Mouse (Mus musculus) cortical plate, adult 2 months (tissue): Measurements from ENCODE around the gene Bcar3. TPM values are rescaled to one million over a fixed set of nuclear protein-coding genes. Genes with fewer than 3 reads are reported as not detected.

Source experiments
- H3K27ac ChIP-seq: fragments of 200-500 bp; 2 replicates; pipeline ENCODE4 v1.5.1; 2012; ENCODE audit warnings: low read length, control low read depth, inconsistent platforms; ENCODE audit not compliant: insufficient read depth
- H3K4me1 ChIP-seq: fragments of 200-500 bp; 2 replicates; pipeline ENCODE4 v1.6.1; 2011; ENCODE audit warnings: low read length; ENCODE audit not compliant: control insufficient read depth, insufficient read depth
- H3K4me3 ChIP-seq: fragments of 200-500 bp; 2 replicates; pipeline ENCODE4 v1.5.1; 2011; ENCODE audit warnings: mild to moderate bottlenecking, low read length, control low read depth; ENCODE audit not compliant: insufficient read depth
- CTCF ChIP-seq: fragments of 200-500 bp; IDR thresholded peaks from 2 replicates; pipeline ENCODE4 v1.5.1; 2011; ENCODE audit warnings: mild to moderate bottlenecking, control low read depth, low read length; ENCODE audit not compliant: insufficient read depth; ENCODE audit errors: extremely low read depth
- POLR2A ChIP-seq: fragments of 200-500 bp; IDR thresholded peaks from 2 replicates; pipeline ENCODE4 v1.6.1; 2011; ENCODE audit warnings: mild to moderate bottlenecking, low read length, control low read depth; ENCODE audit not compliant: insufficient read depth; ENCODE audit errors: extremely low read depth
- polyA plus RNA-seq: library from polyadenylated mRNA; depleted of rRNA; stranded (reverse); fragments of >200 nt; gene quantifications from 2 replicates; pipeline ENCODE4 v1.2.3, GENCODE M21; 2012

The Bcar3 gene
- polyA plus RNA-seq, 1 experiment = 15.8 TPM

DNA sequence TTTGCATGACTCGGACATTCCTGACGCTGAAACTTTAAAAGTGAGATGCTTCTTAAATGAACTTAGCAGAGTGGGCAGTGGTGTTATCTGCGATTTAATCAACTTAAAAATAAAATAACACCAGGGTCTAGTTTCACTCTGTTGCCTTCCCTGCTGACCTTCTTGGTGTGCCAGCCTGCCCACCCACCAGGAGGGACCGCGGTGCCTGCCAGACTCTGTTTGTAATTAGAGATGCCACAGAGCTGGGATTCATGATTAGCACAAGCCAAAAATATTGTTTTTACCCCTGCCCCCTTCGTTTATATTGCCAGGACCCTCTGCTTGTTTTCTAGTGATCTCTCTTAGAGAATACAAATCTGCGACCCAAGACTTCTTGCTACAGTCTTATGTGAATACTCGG lies 152.7 kb downstream of the Bcar3 start:
- Histone ChIP-seq H3K4me1 (no peaks in the 10 kb centered on the region), H3K27ac (no peak overlapping the region), H3K4me3 (no peak overlapping the region)
- no peak for TF ChIP-seq POLR2A
- TF ChIP-seq CTCF = no peak

- Histone ChIP-seq H3K4me3 (no peak overlapping the region), H3K4me1 (no peaks in the 10 kb centered on the region), H3K27ac (no peak overlapping the region)
- TF ChIP-seq CTCF (no peak), POLR2A (no peak)
These were observed 154.3 kb downstream of the Bcar3 start for GRCm38 (mm10) chr3:122448196-122448595.

GRCm38 (mm10) chr3:122450041-122450440 lies 156.1 kb downstream of the Bcar3 start:
- Histone ChIP-seq H3K4me1 (no peaks in the 10 kb centered on the region), H3K4me3 (no peak overlapping the region), H3K27ac (no peak overlapping the region)
- no peak for TF ChIP-seq CTCF
- TF ChIP-seq POLR2A = no peak

GRCm38 (mm10) chr3:122453875-122454274 lies 159.9 kb downstream of the Bcar3 start:
- TF ChIP-seq POLR2A (no peak), CTCF (no peak)
- peaks cover 4% of the 10 kb centered on the region; the same call in 1 of the 2 replicates for H3K4me1 ChIP-seq
- no peak overlapping the region for H3K27ac ChIP-seq
- H3K4me3 ChIP-seq = no peak overlapping the region

GRCm38 (mm10) chr3:122456156-122456555 lies 162.2 kb downstream of the Bcar3 start:
- Histone ChIP-seq H3K27ac (no peak overlapping the region), H3K4me1 (peaks cover 4% of the 10 kb centered on the region; the same call in 1 of the 2 replicates), H3K4me3 (no peak overlapping the region)
- TF ChIP-seq CTCF (no peak), POLR2A (no peak)

- TF ChIP-seq POLR2A = no peak
- no peak overlapping the region for H3K4me3 ChIP-seq
- H3K27ac ChIP-seq = no peak overlapping the region
- H3K4me1 ChIP-seq = peaks cover 8% of the 10 kb centered on the region
These were observed 162.9 kb downstream of the Bcar3 start for GRCm38 (mm10) chr3:122456807-122457206.

DNA sequence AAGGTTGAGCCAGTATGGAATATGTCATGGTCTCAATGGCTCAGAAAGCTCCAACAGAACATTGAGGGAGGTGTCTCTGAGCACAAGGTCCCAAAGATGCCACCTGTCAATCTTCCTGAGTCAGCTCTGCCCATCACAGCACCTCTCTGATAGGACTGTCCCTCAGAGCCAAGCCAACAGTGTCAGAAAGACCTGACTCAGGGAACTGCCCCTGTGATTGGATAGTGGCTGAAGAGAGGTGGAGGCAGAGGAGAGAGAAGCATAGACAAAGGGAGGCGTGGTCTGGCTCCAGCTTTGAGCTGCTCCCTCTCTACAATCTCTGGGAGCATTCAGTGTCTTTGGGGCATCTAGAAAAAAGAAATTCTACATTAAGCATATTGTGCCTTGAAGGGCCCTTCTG lies 163.8 kb downstream of the Bcar3 start:
- Histone ChIP-seq H3K27ac (no peak overlapping the region), H3K4me1 (peaks cover 9% of the 10 kb centered on the region), H3K4me3 (no peak overlapping the region)
- no peak for TF ChIP-seq CTCF
- TF ChIP-seq POLR2A = no peak

DNA sequence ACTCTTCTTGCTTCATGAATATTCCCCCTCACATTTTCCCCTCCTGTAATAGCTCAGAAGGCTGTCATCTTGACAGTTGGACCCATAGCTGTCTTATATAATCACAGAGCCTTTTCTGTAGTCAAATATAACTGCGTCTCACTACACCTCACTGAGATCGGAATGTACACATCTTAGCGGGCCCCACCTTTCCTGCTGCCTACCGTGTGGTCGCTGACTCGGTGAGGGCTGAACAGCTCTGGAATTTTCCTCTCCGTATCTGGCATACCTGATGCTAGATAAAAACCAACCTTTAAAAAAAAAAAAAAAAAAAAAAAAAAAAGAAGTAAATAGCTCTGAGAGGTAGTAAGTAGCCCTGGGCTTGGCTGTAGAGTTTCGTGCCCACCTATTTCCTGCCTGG lies 164.8 kb downstream of the Bcar3 start:
- TF ChIP-seq CTCF (no peak), POLR2A (no peak)
- Histone ChIP-seq H3K4me1 (peaks cover 9% of the 10 kb centered on the region), H3K27ac (no peak overlapping the region), H3K4me3 (no peak overlapping the region)

DNA sequence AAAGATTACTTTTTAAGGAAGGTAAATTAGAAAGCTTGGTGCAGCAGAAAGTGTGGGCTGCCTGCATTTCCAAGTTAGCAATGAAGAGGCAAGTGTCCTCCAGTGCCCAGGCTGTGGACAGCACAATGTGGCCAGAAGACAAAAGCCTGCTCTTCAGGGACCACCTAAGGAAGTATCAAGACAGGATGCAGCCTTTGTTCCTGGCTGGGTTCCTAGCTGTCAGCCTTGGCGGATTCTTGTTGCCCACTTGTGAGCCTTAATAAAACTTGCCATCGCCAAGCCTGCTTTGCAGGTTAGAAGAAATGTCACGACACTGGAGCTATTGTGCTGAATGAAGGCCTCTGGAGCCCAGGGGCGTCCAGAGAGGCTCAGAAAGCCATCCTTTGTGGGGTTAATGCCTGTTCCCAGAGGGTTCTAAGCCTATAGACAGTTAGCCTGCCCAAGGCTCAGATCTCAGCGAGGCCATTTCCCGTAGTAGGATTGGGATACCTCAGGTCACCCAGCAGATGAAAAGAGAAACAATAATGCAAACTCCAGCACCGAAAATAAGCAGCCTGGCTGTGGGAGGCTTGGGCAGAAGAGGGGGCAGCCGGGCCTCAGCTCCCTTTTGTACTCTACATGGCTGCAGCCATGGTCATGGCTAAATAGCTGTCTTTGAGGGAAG lies 167.0 kb downstream of the Bcar3 start:
- Histone ChIP-seq H3K4me3 (no peak overlapping the region), H3K4me1 (peaks cover 9% of the 10 kb centered on the region), H3K27ac (no peak overlapping the region)
- TF ChIP-seq POLR2A = no peak

- TF ChIP-seq CTCF (no peak), POLR2A (no peak)
These were observed 167.6 kb downstream of the Bcar3 start for GRCm38 (mm10) chr3:122461512-122461881.

More at GRCm38 (mm10) chr3:122461512-122461881, 167.6 kb downstream of the Bcar3 start:
- peaks cover 9% of the 10 kb centered on the region for H3K4me1 ChIP-seq
- no peak overlapping the region for H3K4me3 ChIP-seq
- H3K27ac ChIP-seq = no peak overlapping the region
